21 mouse cellular contexts compared by ENCODE assay signal in genomic region chr1:185842481-185842880, GRCm38 (mm10).
DNase-seq lines count a peak whose midpoint lies in the region; TF ChIP-seq lines count a peak whose summit lies in the region.
"Had no signal": no experiment of that assay in that cellular context is flagged by ENCODE, and none has a peak within 500 bp of the region (broad histone marks: within the 10 kb centered on the region; RNA-seq: fewer than 3 reads in every experiment).

No protein-coding gene starts in this region.

- no peaks in the 10 kb centered on the region for H3K36me3 ChIP-seq in testis, adult 2 months (ENCODE audit: control insufficient read depth, insufficient read depth, low read length)
- H3K36me3 ChIP-seq: forebrain, embryonic 10.5 days; hindbrain, embryonic 10.5 days; lung, embryonic 15.5 days; midbrain, embryonic 12.5 days had no signal

- DNase-seq in gastrocnemius, adult 2 months = peak; percentile 56
- no peak for DNase-seq in gastrocnemius, postnatal 36 days
- no peak for DNase-seq in testis, postnatal 10 days (ENCODE audit: low spot score)
- DNase-seq in left cerebral cortex, postnatal 14 days (ENCODE audit: low spot score in 2 of 2) = peak; percentile 14 to 37
- DNase-seq in testis, postnatal 14 days (ENCODE audit: low spot score) = peak; percentile 23
- no peak for DNase-seq in lung, postnatal 4 days
- no peak for DNase-seq in lung, postnatal 25 days (ENCODE audit: low spot score)
- DNase-seq: adrenal gland, postnatal 25 days; cerebellum, adult 2 months; forebrain, postnatal 0 days; kidney, adult 11 months; thymus, adult 18-20 months; thymus, postnatal 4 days had no signal

- H3K27me3 ChIP-seq in testis, adult 2 months (ENCODE audit: control insufficient read depth, insufficient read depth, low read length) = no peaks in the 10 kb centered on the region
- H3K27me3 ChIP-seq: lung, embryonic 15.5 days; midbrain, embryonic 12.5 days had no signal

- peaks cover 2% of the 10 kb centered on the region for H3K4me1 ChIP-seq in testis, adult 2 months (ENCODE audit: control insufficient read depth, insufficient read depth, low read length)
- H3K4me1 ChIP-seq: forebrain, embryonic 10.5 days; hindbrain, embryonic 10.5 days; lung, embryonic 15.5 days; midbrain, embryonic 12.5 days had no signal

- intact Hi-C loops in gastrocnemius, adult 2 months (cut with DNase I) = no loop called here
- intact Hi-C loops in gastrocnemius, postnatal 36 days (cut with DNase I) = no loop called here
- intact Hi-C loops in left cerebral cortex, postnatal 14 days (cut with DNase I) = no loop called here

- H3K27ac ChIP-seq in gastrocnemius, adult 2 months = peak overlapping the region; percentile 46
- no peak overlapping the region for H3K27ac ChIP-seq in testis, adult 2 months (ENCODE audit: control insufficient read depth, insufficient read depth, low read depth, low read length)
- H3K27ac ChIP-seq: forebrain, embryonic 10.5 days; hindbrain, embryonic 10.5 days; hindbrain, postnatal 0 days; kidney, postnatal 0 days; liver, embryonic 14.5 days; lung, embryonic 15.5 days; midbrain, embryonic 12.5 days had no signal

- peak overlapping the region; percentile 59 for H3K4me3 ChIP-seq in gastrocnemius, adult 2 months
- peak overlapping the region; percentile 81 for H3K4me3 ChIP-seq in testis, adult 2 months (ENCODE audit: control insufficient read depth, low read depth, low read length)
- H3K4me3 ChIP-seq: forebrain, embryonic 10.5 days; hindbrain, embryonic 10.5 days; lung, embryonic 15.5 days; midbrain, embryonic 12.5 days had no signal

- no peak for TF ChIP-seq POLR2A in testis, adult 2 months (IDR thresholded peaks at IDR 0.05; ENCODE audit: control insufficient read depth, low read depth, low read length)

- no peak for TF ChIP-seq CTCF in gastrocnemius, adult 2 months (IDR thresholded peaks at IDR 0.05)
- TF ChIP-seq CTCF in testis, adult 2 months (IDR thresholded peaks at IDR 0.05; ENCODE audit: control insufficient read depth, insufficient read depth, insufficient replicate concordance, low read depth, low read length) = no peak

Comparison
In these comparisons a context has a peak if more than half of its experiments do, and no peak if none do; other contexts are left out.
1. DNase-seq: peak in gastrocnemius, adult 2 months (single experiment), left cerebral cortex, postnatal 14 days (2 of 2) and testis, postnatal 14 days (single experiment); none in gastrocnemius, postnatal 36 days (0 of 2), testis, postnatal 10 days (single experiment), lung, postnatal 4 days (0 of 2) and lung, postnatal 25 days (single experiment).